Mouse (Mus musculus) heart, adult 2 months (tissue): ENCODE measurements at regions not wholly inside any gene's neighbourhood (a gene's known extent, or its start where the extent isn't known, plus 50 kb on each side); places are given as distances from the start of the nearest gene placed in this dataset.
A peak's percentile ranks its signal among the peaks of the same experiment; 100 is the strongest.

Source experiments
- CTCF ChIP-seq: fragments of 200-600 bp; IDR thresholded peaks from 2 replicates; pipeline ENCODE4 v1.8.1; 2022; ENCODE audit warnings: antibody characterized with exemption, mild to moderate bottlenecking, moderate library complexity
- POLR2A ChIP-seq: fragments of 200-500 bp; IDR thresholded peaks from 2 replicates; pipeline ENCODE4 v1.6.1; 2011; ENCODE audit warnings: mild to moderate bottlenecking, low read depth, low read length, control low read depth; ENCODE audit not compliant: insufficient read depth

DNA sequence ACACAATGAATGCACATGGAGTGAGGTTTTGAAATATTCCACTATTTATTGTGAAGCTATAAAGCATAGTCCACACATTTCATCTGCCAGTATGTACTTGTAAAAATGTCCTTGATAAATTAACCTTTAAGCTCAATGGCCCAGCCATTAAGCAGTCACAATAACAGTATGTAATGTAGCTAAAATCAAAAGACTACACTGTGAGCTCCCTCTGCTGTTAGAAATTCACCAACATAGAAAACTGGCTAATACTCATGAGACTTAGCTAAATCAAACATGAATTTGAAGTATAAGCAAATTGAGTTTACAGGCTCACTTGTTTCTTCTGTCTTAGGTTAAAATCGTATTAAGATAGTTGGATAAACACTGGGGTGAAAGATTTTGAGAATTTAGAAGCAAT, 182.1 kb downstream of the Atxn7l3b start:
- TF ChIP-seq CTCF (0 out of 2 replicates have a peak, but pooled peaks have one; percentile 2), POLR2A (no peak)
